Mouse (Mus musculus): Measurements from ENCODE around the gene Etv1. TPM values are rescaled to one million over a fixed set of nuclear protein-coding genes. Genes with fewer than 3 reads are reported as not detected.
A peak's percentile ranks its signal among the peaks of the same experiment; 100 is the strongest.

Etv1 gene
- total RNA-seq, 2 experiments from 2014 or later = 79.8 to 84.4 TPM

- H3K27ac ChIP-seq = no peak overlapping the region
- DNase-seq (ENCODE audit: low spot score in 2 of 2) = no peak
- H3K4me3 ChIP-seq = no peak overlapping the region
- no peak for TF ChIP-seq CTCF (conservative IDR thresholded peaks at IDR 0.05)
These were observed 7.4 kb downstream of the Etv1 start for GRCm38 (mm10) chr12:38786571-38786970.

- no peak overlapping the region for H3K4me3 ChIP-seq
- no peak for DNase-seq (ENCODE audit: low spot score in 2 of 2)
- no peak for TF ChIP-seq CTCF (conservative IDR thresholded peaks at IDR 0.05)
- H3K27ac ChIP-seq = no peak overlapping the region
These were observed 8.5 kb downstream of the Etv1 start for GRCm38 (mm10) chr12:38787704-38788103.

DNA sequence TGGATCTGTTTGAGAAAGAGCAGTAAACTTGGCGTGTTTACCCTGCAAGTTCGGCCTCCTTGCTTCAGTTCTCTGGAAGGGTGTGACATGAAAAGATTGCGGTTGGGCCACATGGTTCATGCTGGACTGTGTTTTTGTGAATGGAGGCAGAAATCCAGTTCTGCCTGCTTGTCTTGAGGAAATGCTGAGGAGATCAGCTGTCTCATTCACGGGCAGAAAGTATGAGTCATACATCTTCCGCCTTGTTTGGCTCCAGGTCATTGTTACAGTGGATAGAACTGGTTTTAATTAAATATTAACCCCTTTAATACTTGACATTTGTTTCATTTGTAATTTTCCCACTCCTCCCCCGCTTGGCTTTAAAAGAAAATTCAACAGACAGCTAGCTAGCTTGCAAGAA lies 9.4 kb downstream of the Etv1 start:
- peak in 1 of 2 experiments; percentile 42 for DNase-seq (ENCODE audit: low spot score in 2 of 2)
- Histone ChIP-seq H3K27ac (peak overlapping the region; percentile 60), H3K4me3 (peak overlapping the region; percentile 20; the same call in 1 of the 2 replicates)
- no peak for TF ChIP-seq CTCF (conservative IDR thresholded peaks at IDR 0.05)

DNA sequence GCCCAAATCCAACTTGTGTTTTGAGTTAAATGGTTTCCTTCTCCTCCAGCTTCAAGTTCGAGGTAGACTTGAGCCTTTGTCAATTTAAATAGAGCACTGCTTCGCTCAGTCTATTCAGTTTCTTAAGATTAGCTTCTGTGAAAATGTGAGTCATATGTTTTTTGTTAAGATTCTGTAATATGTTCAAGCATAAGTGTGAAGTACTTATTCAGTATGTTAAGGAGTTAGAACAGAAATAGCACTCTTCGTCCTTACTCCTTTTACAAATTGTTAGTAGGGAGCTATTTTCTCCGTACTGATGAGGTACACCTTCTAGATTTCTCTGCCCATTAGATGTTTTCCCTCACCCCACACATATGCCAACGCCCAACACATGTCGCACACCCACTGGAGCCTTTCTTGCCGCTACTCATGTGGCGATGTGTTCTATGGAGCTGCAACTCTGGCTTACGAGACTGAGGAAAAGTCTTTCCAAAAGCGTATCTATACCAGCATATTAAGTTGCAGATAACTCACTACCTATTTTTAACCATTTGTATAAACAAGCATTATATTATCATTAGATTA lies 10.7 kb downstream of the Etv1 start:
- no peak overlapping the region for H3K4me3 ChIP-seq
- H3K27ac ChIP-seq = peak overlapping the region; percentile 60; the same call in 1 of the 2 replicates
- DNase-seq (ENCODE audit: low spot score in 2 of 2) = peak in 1 of 2 experiments; percentile 29
- TF ChIP-seq CTCF (conservative IDR thresholded peaks at IDR 0.05) = no peak

DNA sequence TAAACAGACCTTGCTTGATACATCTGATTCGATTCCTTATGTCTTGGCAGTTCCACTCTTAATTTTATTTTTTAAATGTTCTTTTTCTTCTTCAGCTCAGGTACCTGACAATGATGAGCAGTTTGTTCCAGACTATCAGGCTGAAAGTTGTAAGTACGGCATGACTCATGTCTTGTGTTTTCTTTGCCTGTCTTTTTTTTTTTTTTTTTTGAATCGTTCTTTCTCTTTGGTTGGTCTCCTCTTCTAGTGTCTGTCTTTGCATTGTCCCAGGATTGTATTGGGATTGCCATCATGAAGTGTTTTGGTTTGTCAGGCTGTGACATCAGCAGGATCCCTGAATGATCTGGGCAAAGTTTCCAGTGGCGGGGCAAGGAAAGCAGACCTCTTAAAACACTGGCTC lies 13.9 kb downstream of the Etv1 start:
- Histone ChIP-seq H3K27ac (no peak overlapping the region), H3K4me3 (no peak overlapping the region)
- no peak for TF ChIP-seq CTCF (conservative IDR thresholded peaks at IDR 0.05)
- no peak for DNase-seq (ENCODE audit: low spot score in 2 of 2)

GRCm38 (mm10) chr12:38793697-38794096 lies 14.5 kb downstream of the Etv1 start:
- H3K27ac ChIP-seq = no peak overlapping the region
- TF ChIP-seq CTCF (conservative IDR thresholded peaks at IDR 0.05) = no peak
- no peak for DNase-seq (ENCODE audit: low spot score in 2 of 2)
- no peak overlapping the region for H3K4me3 ChIP-seq

DNA sequence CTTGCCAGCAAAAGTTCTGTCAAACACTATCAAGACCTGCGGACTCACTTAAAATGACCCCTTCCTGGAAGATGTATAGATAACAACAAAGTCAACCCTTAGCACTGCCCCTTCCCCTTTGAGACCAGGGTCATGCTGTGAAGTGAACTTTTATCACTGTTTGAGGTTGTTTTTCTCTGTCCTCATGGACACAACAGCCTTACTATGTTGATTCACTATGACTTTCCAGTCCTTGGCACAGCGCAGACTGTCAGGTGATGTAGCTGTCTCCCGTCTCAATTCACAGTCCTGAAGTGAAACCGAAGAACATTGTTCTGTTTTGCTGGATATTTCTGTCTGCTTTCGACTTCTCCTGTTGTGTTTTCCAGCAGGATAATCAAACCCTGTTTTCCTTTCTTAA lies 27.9 kb downstream of the Etv1 start:
- no peak for TF ChIP-seq CTCF (conservative IDR thresholded peaks at IDR 0.05)
- no peak for DNase-seq (ENCODE audit: low spot score in 2 of 2)
- H3K27ac ChIP-seq = no peak overlapping the region

GRCm38 (mm10) chr12:38812392-38812791 lies 33.2 kb downstream of the Etv1 start:
- TF ChIP-seq CTCF (conservative IDR thresholded peaks at IDR 0.05) = no peak
- peak overlapping the region; percentile 43; the same call in 1 of the 2 replicates for H3K27ac ChIP-seq
- no peak for DNase-seq (ENCODE audit: low spot score in 2 of 2)
- H3K4me3 ChIP-seq = no peak overlapping the region

More for the DNA sequence above, 27.9 kb downstream of the Etv1 start:
- no peak overlapping the region for H3K4me3 ChIP-seq

GRCm38 (mm10) chr12:38814010-38814786 lies 35.0 kb downstream of the Etv1 start:
- TF ChIP-seq CTCF (conservative IDR thresholded peaks at IDR 0.05) = no peak
- no peak overlapping the region for H3K4me3 ChIP-seq
- no peak overlapping the region for H3K27ac ChIP-seq
- DNase-seq (ENCODE audit: low spot score in 2 of 2) = no peak

DNA sequence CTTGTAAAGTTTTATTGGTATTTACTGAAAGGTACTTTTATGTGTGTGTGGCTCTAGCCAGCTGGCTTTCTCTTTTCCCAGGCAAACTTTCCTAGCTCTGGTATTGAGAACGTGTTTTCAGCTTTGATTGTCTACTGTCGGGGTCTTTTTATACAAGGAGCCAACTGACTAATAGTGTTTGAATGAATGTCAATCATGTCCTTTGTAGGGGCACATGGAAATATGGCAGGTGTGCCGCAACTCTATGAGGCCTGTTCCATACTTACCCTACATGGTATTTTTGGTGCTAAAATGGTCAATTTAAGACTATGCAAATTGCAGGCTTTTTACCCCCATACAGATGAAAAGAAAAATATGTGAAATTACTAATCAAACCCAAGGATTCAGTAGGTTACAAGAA lies 37.1 kb downstream of the Etv1 start:
- Histone ChIP-seq H3K4me3 (no peak overlapping the region), H3K27ac (no peak overlapping the region)
- TF ChIP-seq CTCF (conservative IDR thresholded peaks at IDR 0.05) = no peak
- no peak for DNase-seq (ENCODE audit: low spot score in 2 of 2)

DNA sequence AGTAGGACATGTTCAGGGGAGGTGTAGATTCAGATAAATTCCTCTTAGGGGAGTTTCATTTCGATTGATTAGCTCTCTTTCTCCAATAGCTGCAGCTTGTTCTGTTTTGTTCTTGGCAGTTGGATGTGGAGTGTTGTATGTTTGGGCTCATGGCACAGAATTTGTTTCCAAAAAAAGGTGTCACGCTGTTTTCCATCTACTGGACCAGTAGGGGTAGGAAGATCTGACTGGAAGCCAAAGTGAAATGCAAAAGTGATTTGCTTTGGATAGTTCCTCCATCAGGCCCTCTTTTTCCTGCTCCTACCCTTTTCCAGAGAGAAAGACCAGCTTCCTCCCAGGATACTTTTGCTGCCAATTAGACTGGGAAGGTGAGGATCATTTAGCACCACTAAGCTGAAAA lies 39.1 kb downstream of the Etv1 start:
- H3K4me3 ChIP-seq = no peak overlapping the region
- peak overlapping the region; percentile 20; the same call in 1 of the 2 replicates for H3K27ac ChIP-seq
- DNase-seq (ENCODE audit: low spot score in 2 of 2) = peak in 1 of 2 experiments; percentile 15
- TF ChIP-seq CTCF (conservative IDR thresholded peaks at IDR 0.05) = no peak

DNA sequence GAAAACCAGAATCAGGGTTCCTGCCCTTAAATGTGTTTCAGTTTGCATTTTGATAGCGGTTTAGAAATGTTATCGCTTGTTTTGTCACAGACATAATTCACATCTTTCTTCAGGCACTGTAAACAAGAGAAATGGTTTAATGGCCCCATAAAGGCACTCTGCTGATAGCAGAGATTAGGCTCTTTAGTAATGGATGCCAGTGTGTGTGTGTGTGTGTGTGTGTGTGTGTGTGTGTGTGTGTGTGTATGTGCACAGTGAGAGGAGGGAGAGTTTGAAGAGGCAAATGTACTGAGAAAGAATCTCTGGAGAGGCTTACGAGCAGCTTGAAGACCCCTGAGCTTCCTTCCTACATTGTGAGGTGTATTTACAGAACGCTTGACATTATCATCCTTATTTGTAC lies 41.5 kb downstream of the Etv1 start:
- no peak overlapping the region for H3K27ac ChIP-seq
- no peak for DNase-seq (ENCODE audit: low spot score in 2 of 2)
- TF ChIP-seq CTCF (conservative IDR thresholded peaks at IDR 0.05) = no peak
- H3K4me3 ChIP-seq = no peak overlapping the region

DNA sequence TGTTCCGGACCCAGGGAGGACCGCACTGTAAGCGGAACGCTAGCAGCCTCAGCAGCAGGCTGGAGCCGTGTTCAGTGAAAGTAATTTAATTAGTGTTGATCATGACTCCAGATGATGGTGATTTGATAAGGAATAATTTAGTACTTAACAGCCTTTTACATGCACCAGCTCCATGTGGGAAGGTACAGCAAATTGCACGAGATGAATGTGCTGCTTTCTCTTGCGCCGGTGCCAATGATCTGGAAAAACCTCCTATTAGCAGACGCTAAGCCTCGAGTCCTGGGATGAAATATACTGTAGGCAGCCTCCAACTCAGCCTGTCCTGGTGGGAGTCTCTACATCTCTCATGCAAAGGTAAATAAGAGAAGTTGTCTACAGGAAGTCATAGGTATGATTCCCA lies 45.2 kb downstream of the Etv1 start:
- Histone ChIP-seq H3K27ac (peak overlapping the region; percentile 59), H3K4me3 (peak overlapping the region; percentile 23)
- DNase-seq (ENCODE audit: low spot score in 2 of 2) = no peak
- TF ChIP-seq CTCF (conservative IDR thresholded peaks at IDR 0.05) = no peak

- no peak overlapping the region for H3K27ac ChIP-seq
- no peak for DNase-seq (ENCODE audit: low spot score in 2 of 2)
- no peak for TF ChIP-seq CTCF (conservative IDR thresholded peaks at IDR 0.05)
- no peak overlapping the region for H3K4me3 ChIP-seq
These were observed 53.8 kb downstream of the Etv1 start for GRCm38 (mm10) chr12:38832981-38833380.

Data from layer of hippocampus, adult 2 months (tissue).